Comparison of ENCODE assay signal across 9 mouse cellular contexts in genomic region chr6:12260325-12261076, GRCm38 (mm10).
A peak's percentile ranks its signal among the peaks of the same experiment; 100 is the strongest.
DNase-seq lines count a peak whose midpoint lies in the region; ATAC-seq lines count a peak whose summit lies in the region.
"Had no signal": no experiment of that assay in that cellular context is flagged by ENCODE, and none has a peak within 500 bp of the region (broad histone marks: within the 10 kb centered on the region; RNA-seq: fewer than 3 reads in every experiment).

No protein-coding gene starts in this region.

- H3K27ac ChIP-seq in neural tube, embryonic 11.5 days (ENCODE audit: low read depth, low read length), result no peak overlapping the region
- H3K27ac ChIP-seq in hindbrain, embryonic 12.5 days, result peak overlapping the region; percentile 60
- H3K27ac ChIP-seq in midbrain, embryonic 10.5 days (replicated peaks), result no peak overlapping the region

- DNase-seq in neural tube, embryonic 11.5 days (ENCODE audit: low spot score), result peak; percentile 22
- no peak for DNase-seq in neural tube, embryonic 10.5 days (ENCODE audit: extremely low spot score, low spot score)
- peak; percentile 78 for DNase-seq in adipocyte (ENCODE audit: low spot score)
- DNase-seq in embryo, embryonic 11 days, result peak; percentile 74
- peak; percentile 33 for DNase-seq in layer of hippocampus, adult 9-11 months
- DNase-seq in midbrain, embryonic 10.5 days (ENCODE audit: low spot score), result peak; percentile 31
- peak; percentile 9 for DNase-seq in testis, postnatal 14 days (ENCODE audit: low spot score)

- no peak overlapping the region for H3K4me3 ChIP-seq in neural tube, embryonic 11.5 days (ENCODE audit: low read depth, low read length)
- no peak overlapping the region for H3K4me3 ChIP-seq in hindbrain, embryonic 12.5 days
- H3K4me3 ChIP-seq in midbrain, embryonic 10.5 days, result no peak overlapping the region
- H3K4me3 ChIP-seq: erythroblast, embryonic 14.5 days had no signal

- H3K4me2 ChIP-seq in neural tube, embryonic 11.5 days (ENCODE audit: low read depth), result no peak overlapping the region
- H3K4me2 ChIP-seq in hindbrain, embryonic 12.5 days (replicated peaks), result peak overlapping the region; percentile 5; the same call in 1 of the 2 replicates

- H3K4me1 ChIP-seq in neural tube, embryonic 11.5 days (ENCODE audit: control insufficient read depth, insufficient read depth, low read length), result peaks cover 4% of the 10 kb centered on the region; the same call in 1 of the 2 replicates
- peaks cover 15% of the 10 kb centered on the region for H3K4me1 ChIP-seq in hindbrain, embryonic 12.5 days
- H3K4me1 ChIP-seq in midbrain, embryonic 10.5 days, result peaks cover 32% of the 10 kb centered on the region

- no peaks in the 10 kb centered on the region for H3K9me3 ChIP-seq in neural tube, embryonic 11.5 days (ENCODE audit: control insufficient read depth, low read length)
- H3K9me3 ChIP-seq in hindbrain, embryonic 12.5 days (replicated peaks), result no peaks in the 10 kb centered on the region
- no peaks in the 10 kb centered on the region for H3K9me3 ChIP-seq in midbrain, embryonic 10.5 days (replicated peaks)

- WGBS in neural tube, embryonic 11.5 days, result 42% methylated on average over 9 of the region's 9 CpGs
- 34% methylated on average over 9 of the region's 9 CpGs for WGBS in hindbrain, embryonic 12.5 days
- 47% methylated on average over 9 of the region's 9 CpGs for WGBS in midbrain, embryonic 10.5 days

- H3K36me3 ChIP-seq in neural tube, embryonic 11.5 days (ENCODE audit: control insufficient read depth, insufficient read depth, low read length), result no peaks in the 10 kb centered on the region
- no peaks in the 10 kb centered on the region for H3K36me3 ChIP-seq in hindbrain, embryonic 12.5 days
- no peaks in the 10 kb centered on the region for H3K36me3 ChIP-seq in midbrain, embryonic 10.5 days

- H3K27me3 ChIP-seq in neural tube, embryonic 11.5 days (ENCODE audit: control insufficient read depth, insufficient read depth, low read length), result no peaks in the 10 kb centered on the region
- H3K27me3 ChIP-seq in hindbrain, embryonic 12.5 days, result no peaks in the 10 kb centered on the region; the same call in 1 of the 2 replicates
- no peaks in the 10 kb centered on the region for H3K27me3 ChIP-seq in midbrain, embryonic 10.5 days (ENCODE audit: low read depth, poor library complexity, severe bottlenecking)

- H3K9ac ChIP-seq in neural tube, embryonic 11.5 days (ENCODE audit: low read length), result no peak overlapping the region
- no peak overlapping the region for H3K9ac ChIP-seq in hindbrain, embryonic 12.5 days

- ATAC-seq in neural tube, embryonic 11.5 days (ENCODE audit: insufficient read depth, low FRiP score, low TSS enrichment), result peak; percentile 90
- ATAC-seq in hindbrain, embryonic 12.5 days (ENCODE audit: low FRiP score), result peak; percentile 80
